Mouse (Mus musculus) urinary bladder, postnatal 14 days (tissue): ENCODE measurements around the gene Tmem107.

Experiments
- DNase-seq: peaks from one replicate; pipeline ENCODE4 v3.0.0; 2021; ENCODE audit warnings: low spot score

The Tmem107 gene

GRCm38 (mm10) chr11:69074776-69075069, 4.1 kb downstream of the Tmem107 start:
- no peak for DNase-seq

- DNase-seq, result no peak
These were observed 5.3 kb downstream of the Tmem107 start for GRCm38 (mm10) chr11:69075764-69076479.

GRCm38 (mm10) chr11:69076572-69076971, 6.0 kb downstream of the Tmem107 start:
- DNase-seq, result no peak

- no peak for DNase-seq
These were observed 6.7 kb downstream of the Tmem107 start for GRCm38 (mm10) chr11:69077316-69077715.

GRCm38 (mm10) chr11:69078041-69078440, 7.4 kb downstream of the Tmem107 start:
- no peak for DNase-seq

GRCm38 (mm10) chr11:69078805-69079438, 8.3 kb downstream of the Tmem107 start:
- DNase-seq, result no peak

- DNase-seq, result no peak
These were observed 9.7 kb downstream of the Tmem107 start for GRCm38 (mm10) chr11:69080102-69080854.

GRCm38 (mm10) chr11:69080855-69081222, 10.2 kb downstream of the Tmem107 start:
- no peak for DNase-seq

GRCm38 (mm10) chr11:69081613-69082012, 11.0 kb downstream of the Tmem107 start:
- no peak for DNase-seq

- no peak for DNase-seq
These were observed 15.0 kb downstream of the Tmem107 start for GRCm38 (mm10) chr11:69085608-69086007.

- no peak for DNase-seq
These were observed 15.8 kb downstream of the Tmem107 start for GRCm38 (mm10) chr11:69086390-69086789.

- no peak for DNase-seq
These were observed 16.5 kb downstream of the Tmem107 start for GRCm38 (mm10) chr11:69087082-69087481.

GRCm38 (mm10) chr11:69087597-69087996, 17.0 kb downstream of the Tmem107 start:
- no peak for DNase-seq

- DNase-seq, result peak; percentile 90
These were observed 17.7 kb downstream of the Tmem107 start, which contains the start of gene Vamp2 for GRCm38 (mm10) chr11:69088103-69088855. Vamp2 (plus strand) TSS chr11:69088490.

GRCm38 (mm10) chr11:69088856-69089615, 18.4 kb downstream of the Tmem107 start:
- DNase-seq, result no peak

GRCm38 (mm10) chr11:69089616-69090290, 19.1 kb downstream of the Tmem107 start:
- DNase-seq, result no peak

GRCm38 (mm10) chr11:69090367-69090766, 19.8 kb downstream of the Tmem107 start:
- DNase-seq, result no peak

- DNase-seq, result no peak
These were observed 21.2 kb downstream of the Tmem107 start for GRCm38 (mm10) chr11:69091566-69092385.

GRCm38 (mm10) chr11:69092386-69092751, 21.8 kb downstream of the Tmem107 start:
- peak; percentile 92 for DNase-seq

GRCm38 (mm10) chr11:69092871-69093270, 22.3 kb downstream of the Tmem107 start:
- no peak for DNase-seq
